Mouse (Mus musculus) olfactory bulb, adult 2 months (tissue): ENCODE results near the gene Sars.

Experiments
- CTCF ChIP-seq: fragments of 200-500 bp; IDR thresholded peaks from 2 replicates; pipeline ENCODE4 v1.5.1; 2012; ENCODE audit warnings: low read depth, mild to moderate bottlenecking, low read length, moderate library complexity; ENCODE audit not compliant: insufficient read depth
- POLR2A ChIP-seq: fragments of 200-500 bp; IDR thresholded peaks from 2 replicates; pipeline ENCODE4 v1.6.1; 2012; ENCODE audit warnings: mild to moderate bottlenecking, low read depth, low read length, moderate library complexity; ENCODE audit not compliant: insufficient read depth

DNA sequence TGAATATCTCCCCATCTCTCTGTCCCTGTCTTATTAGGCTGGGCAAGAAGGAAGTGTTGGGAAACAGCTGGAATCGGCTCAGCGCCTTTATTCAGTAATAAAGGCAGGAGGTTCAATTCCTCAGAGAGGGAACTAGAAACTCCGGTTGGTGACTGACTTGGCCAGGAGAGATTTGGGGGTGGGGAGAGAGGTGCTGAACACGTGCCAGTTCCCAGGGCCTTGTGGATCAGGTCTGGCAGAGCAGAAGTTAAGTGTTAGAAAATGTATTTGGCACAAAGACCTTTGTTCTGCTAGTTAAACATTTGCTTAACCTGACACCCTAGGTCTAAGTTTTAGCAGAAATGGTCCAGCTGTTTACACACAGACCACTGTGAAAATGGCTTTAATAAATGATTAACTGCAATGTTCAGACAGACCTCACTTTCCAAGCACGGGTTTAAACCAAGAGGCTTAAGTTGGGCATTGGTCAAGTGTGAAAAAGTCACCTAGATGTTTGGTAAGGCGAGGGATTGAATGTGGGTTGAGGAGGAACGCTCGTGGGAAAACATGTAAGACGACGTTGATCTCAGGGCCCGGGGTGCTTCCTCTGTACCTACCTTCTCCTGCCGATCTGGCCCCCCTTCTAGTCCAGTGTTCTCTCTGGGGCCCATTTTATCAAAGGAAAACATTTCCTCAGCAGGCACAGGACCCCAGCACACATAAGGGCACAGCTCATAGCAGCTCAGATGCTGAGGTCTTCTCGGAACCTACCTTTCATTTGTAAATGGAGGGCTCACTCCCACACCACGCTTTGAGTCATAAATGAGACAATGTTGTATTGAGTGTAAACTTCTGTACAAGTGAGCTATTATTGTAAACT is 32.0 kb upstream of the Sars start:
- no peak for TF ChIP-seq CTCF
- TF ChIP-seq POLR2A, result no peak
